Mouse (Mus musculus) kidney, embryonic 14.5 days (tissue): Measurements from ENCODE around the gene Olfr27. TPM values are rescaled to one million over a fixed set of nuclear protein-coding genes. Genes with fewer than 3 reads are reported as not detected.

ENCODE experiments used
- ATAC-seq: fragments of 200-750 bp; cut with Nextera tagmentation; 2 replicates; pipeline ENCODE4 v1.8.0; 2017; ENCODE audit warnings: moderate number of reproducible peaks, mild to moderate bottlenecking, moderate TSS enrichment, moderate library complexity; ENCODE audit not compliant: low FRiP score, low TSS enrichment
- H3K27ac ChIP-seq: fragments of 300-500 bp; sonication (generic); 2 replicates; pipeline ENCODE4 v1.5.1; 2014; ENCODE audit warnings: low read depth, mild to moderate bottlenecking, low read length, moderate library complexity, mixed read lengths
- H3K27me3 ChIP-seq: fragments of 300-500 bp; sonication (generic); 2 replicates; pipeline ENCODE4 v1.6.1; 2014; ENCODE audit warnings: mild to moderate bottlenecking, low read length; ENCODE audit not compliant: control insufficient read depth, insufficient read depth
- H3K36me3 ChIP-seq: fragments of 300-500 bp; sonication (generic); 2 replicates; pipeline ENCODE4 v1.6.1; 2014; ENCODE audit warnings: low read length, mixed read lengths; ENCODE audit not compliant: control insufficient read depth, insufficient read depth
- H3K4me1 ChIP-seq: fragments of 300-500 bp; sonication (generic); 2 replicates; pipeline ENCODE4 v1.6.1; 2014; ENCODE audit warnings: low read length, mixed read lengths; ENCODE audit not compliant: control insufficient read depth, insufficient read depth
- H3K4me2 ChIP-seq: fragments of 300-500 bp; sonication (generic); replicated peaks from 2 replicates; pipeline ENCODE4 v1.6.1; 2014; ENCODE audit warnings: low read depth, mild to moderate bottlenecking, low read length
- H3K4me3 ChIP-seq: fragments of 300-500 bp; sonication (generic); 2 replicates; pipeline ENCODE4 v1.5.1; 2014; ENCODE audit warnings: mild to moderate bottlenecking, low read length
- H3K9ac ChIP-seq: fragments of 300-500 bp; sonication (generic); 2 replicates; pipeline ENCODE4 v1.6.1; 2014; ENCODE audit warnings: low read depth, mild to moderate bottlenecking, low read length, moderate library complexity
- H3K9me3 ChIP-seq: fragments of 300-500 bp; sonication (generic); 2 replicates; pipeline ENCODE4 v1.6.1; 2016; ENCODE audit warnings: low read length; ENCODE audit not compliant: control insufficient read depth
- WGBS: fragments of 180-500 bp; shearing (Covaris S2); extraction: QIAGEN DNeasy Blood & Tissue Kit; methylation state at CpG from one replicate; pipeline ENCODE4 v1.1.7; 2014; 5-methylcytosine and 5-hydroxymethylcytosine counted together
- polyA plus RNA-seq: library from polyadenylated mRNA; unstranded; fragments of >200 nt; fragmentation: Nextera tagmentation; extraction: Ambion mirVana; gene quantifications from 2 replicates; pipeline ENCODE4 v1.2.1, GENCODE M21; 2014

The Olfr27 gene
- not detected in 2 replicates for polyA plus RNA-seq

DNA sequence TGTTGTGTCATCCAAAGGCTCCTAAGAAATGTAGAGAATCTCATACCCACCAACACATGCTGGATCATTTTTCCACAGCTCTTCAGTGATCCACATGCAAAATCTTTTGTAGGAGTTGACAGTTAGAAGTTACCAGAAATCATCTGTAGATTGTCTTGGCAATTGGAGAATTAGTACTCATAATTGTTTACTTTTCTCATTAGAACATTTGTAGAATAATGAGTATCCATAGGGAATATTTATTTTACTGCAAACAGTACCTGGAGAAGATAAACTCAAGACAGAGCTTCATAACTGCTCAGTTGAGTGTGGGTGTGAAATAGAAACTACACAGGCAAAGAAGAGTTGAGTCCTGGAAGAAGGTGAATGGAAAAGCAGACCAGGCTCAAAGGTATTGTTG, at the start of gene Olfr27:
TSS of gene Olfr27 (plus strand) at position 301 of the 400 bp plus-strand sequence.
- Histone ChIP-seq H3K9ac (no peak within 1 kb of the TSS), H3K4me1 (no peaks in the 10 kb centered on the region), H3K27ac (no peak within 1 kb of the TSS), H3K27me3 (no peaks in the 10 kb centered on the region), H3K4me3 (no peak within 1 kb of the TSS), H3K4me2 (no peak within 1 kb of the TSS), H3K36me3 (no peaks in the 10 kb centered on the region), H3K9me3 (no peaks in the 10 kb centered on the region)
- no peak for ATAC-seq

- Histone ChIP-seq H3K27ac (no peak within 1 kb of the TSS), H3K9me3 (no peaks in the 10 kb centered on the region), H3K4me1 (no peaks in the 10 kb centered on the region), H3K4me3 (no peak within 1 kb of the TSS), H3K4me2 (no peak within 1 kb of the TSS), H3K9ac (no peak within 1 kb of the TSS), H3K27me3 (no peaks in the 10 kb centered on the region), H3K36me3 (no peaks in the 10 kb centered on the region)
- WGBS: 92% methylated on average over 2 of the region's 2 CpGs
- no peak for ATAC-seq
Observed at GRCm38 (mm10) chr9:39078787-39079186, 49.1 kb upstream of the Olfr27 start, which contains the start of gene Olfr938. TSS of gene Olfr938 (minus strand) at chr9:39078887.

- Histone ChIP-seq H3K4me3 (no peak overlapping the region), H3K9ac (no peak overlapping the region)
- WGBS: 79% methylated on average over 1 of the region's 1 CpGs
Observed at GRCm38 (mm10) chr9:39127326-39127725, 605 bp upstream of the Olfr27 start.

GRCm38 (mm10) chr9:39152401-39152800, 24.5 kb downstream of the Olfr27 start:
- no peaks in the 10 kb centered on the region for H3K36me3 ChIP-seq
- no peak for ATAC-seq
- H3K4me3 ChIP-seq: no peak overlapping the region
- H3K27ac ChIP-seq: no peak overlapping the region
- 64% methylated on average over 1 of the region's 1 CpGs for WGBS
- no peaks in the 10 kb centered on the region for H3K27me3 ChIP-seq
- no peak overlapping the region for H3K4me2 ChIP-seq
- no peak overlapping the region for H3K9ac ChIP-seq
- no peaks in the 10 kb centered on the region for H3K9me3 ChIP-seq
- H3K4me1 ChIP-seq: no peaks in the 10 kb centered on the region

More at GRCm38 (mm10) chr9:39127326-39127725, 605 bp upstream of the Olfr27 start:
- ATAC-seq: no peak
- Histone ChIP-seq H3K27me3 (no peaks in the 10 kb centered on the region), H3K27ac (no peak overlapping the region), H3K9me3 (no peaks in the 10 kb centered on the region), H3K4me1 (no peaks in the 10 kb centered on the region), H3K4me2 (no peak overlapping the region), H3K36me3 (no peaks in the 10 kb centered on the region)

- no peak within 1 kb of the TSS for H3K27ac ChIP-seq
- no peak for ATAC-seq
- H3K9ac ChIP-seq: no peak within 1 kb of the TSS
- WGBS: 88% methylated on average over 5 of the region's 5 CpGs
- H3K9me3 ChIP-seq: no peaks in the 10 kb centered on the region
- H3K4me3 ChIP-seq: no peak within 1 kb of the TSS
- H3K27me3 ChIP-seq: no peaks in the 10 kb centered on the region
- H3K4me2 ChIP-seq: no peak within 1 kb of the TSS
- no peaks in the 10 kb centered on the region for H3K4me1 ChIP-seq
- no peaks in the 10 kb centered on the region for H3K36me3 ChIP-seq
Observed at GRCm38 (mm10) chr9:39166004-39166403, 38.1 kb downstream of the Olfr27 start, which contains the start of gene Olfr943. TSS of gene Olfr943 (plus strand) at chr9:39166304.

Other genes with a start within 250 kb of the Olfr27 start
- gene Olfr930, start 198.3 kb upstream of the Olfr27 start, polyA plus RNA-seq: not detected in 2 replicates
- not detected in 2 replicates for gene Olfr933, start 155.8 kb upstream of the Olfr27 start, polyA plus RNA-seq
- gene Olfr934, start 139.8 kb upstream of the Olfr27 start, polyA plus RNA-seq: not detected in 2 replicates
- not detected in 2 replicates for gene Olfr935, start 128.4 kb upstream of the Olfr27 start, polyA plus RNA-seq
- not detected in 2 replicates for gene Olfr146, start 104.8 kb upstream of the Olfr27 start, polyA plus RNA-seq
- not detected in 2 replicates for gene Olfr937, start 63.2 kb upstream of the Olfr27 start, polyA plus RNA-seq
- gene Olfr938, start 49.2 kb upstream of the Olfr27 start, polyA plus RNA-seq: not detected in 2 replicates
- not detected in 2 replicates for gene Olfr943, start 38.2 kb downstream of the Olfr27 start, polyA plus RNA-seq
- not detected in 2 replicates for gene Olfr944, start 73.8 kb downstream of the Olfr27 start, polyA plus RNA-seq
- not detected in 2 replicates for gene Olfr1537, start 121.9 kb downstream of the Olfr27 start, polyA plus RNA-seq
- gene Olfr945, start 148.7 kb downstream of the Olfr27 start, polyA plus RNA-seq: not detected in 2 replicates
- gene Olfr948, start 197.9 kb downstream of the Olfr27 start, polyA plus RNA-seq: not detected in 2 replicates